Mouse (Mus musculus): ENCODE measurements around the gene Luc7l2.
"Not testable (repeated sequence)": the region's sequence is repeated elsewhere in the genome, so short reads cannot be mapped to it uniquely, and the experiment has no call there.

Gene Luc7l2

DNA sequence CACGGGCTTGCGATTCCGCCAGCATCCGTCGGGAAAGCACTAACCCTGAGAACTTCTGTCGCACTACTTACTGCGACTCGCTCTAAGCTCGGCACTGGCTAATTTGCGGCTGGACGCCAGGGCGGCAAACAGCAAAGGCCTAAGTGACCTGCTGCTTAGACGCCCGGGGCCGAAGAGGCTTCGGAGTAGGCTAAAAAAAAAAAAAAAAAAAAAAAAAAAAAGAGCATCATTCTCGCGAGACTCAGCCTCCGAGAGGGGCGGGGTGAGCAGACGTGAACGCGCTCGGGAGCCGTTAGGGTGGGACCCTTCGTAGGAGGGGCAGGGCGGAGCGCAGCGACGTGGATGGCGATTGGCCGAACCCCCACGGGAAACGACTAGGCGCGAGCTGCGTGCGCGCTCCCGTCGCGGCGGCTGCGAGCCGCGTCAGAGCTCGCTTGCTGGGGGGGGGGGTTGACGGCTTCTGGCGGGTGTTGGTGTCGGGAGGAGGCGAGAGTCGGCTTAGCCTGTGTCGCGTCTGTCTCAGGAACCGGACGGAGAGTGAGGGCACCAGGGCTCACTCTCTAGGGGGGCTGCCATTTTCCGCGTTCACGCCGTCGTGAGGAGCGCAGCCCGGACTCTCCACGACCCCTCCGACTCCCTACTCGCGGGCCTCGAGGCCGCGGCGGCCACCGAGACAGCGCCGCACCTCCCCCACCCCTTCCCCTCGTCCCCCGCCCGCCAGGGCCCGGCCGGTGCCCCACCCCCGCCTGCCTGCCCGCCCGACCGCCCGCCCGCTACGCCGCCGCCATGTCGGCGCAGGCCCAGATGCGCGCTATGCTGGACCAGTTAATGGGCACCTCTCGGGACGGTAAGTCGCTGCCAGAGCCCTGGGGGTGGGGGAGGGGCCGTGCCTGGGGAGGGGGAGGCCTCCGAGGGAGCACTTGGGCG, at the start of gene Luc7l2:
Gene Luc7l2, plus strand, starts transcription at position 273 of the 927 bp plus-strand sequence.
- DNase-seq: peak; percentile 97

DNA sequence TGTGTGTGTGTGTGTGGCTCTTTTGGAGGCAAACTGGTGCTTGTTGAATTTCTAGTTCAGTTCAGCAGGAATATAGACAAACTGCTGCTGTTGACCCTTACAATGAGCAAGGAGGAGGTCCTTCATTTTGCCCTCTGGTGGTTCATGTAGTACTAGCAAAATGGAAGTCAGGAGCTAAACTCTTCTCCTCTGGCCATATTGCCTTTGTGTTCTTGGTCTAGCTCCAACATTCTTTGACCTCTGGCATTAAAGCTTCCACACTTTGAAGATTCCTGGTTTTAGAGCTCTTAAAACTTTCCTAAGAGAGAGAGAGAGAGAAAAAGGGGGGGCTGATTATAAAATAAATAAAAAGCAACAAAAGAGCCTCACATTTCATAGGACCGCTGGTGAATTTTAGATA, 39.0 kb upstream of the Luc7l2 start:
- no peak for DNase-seq

DNA sequence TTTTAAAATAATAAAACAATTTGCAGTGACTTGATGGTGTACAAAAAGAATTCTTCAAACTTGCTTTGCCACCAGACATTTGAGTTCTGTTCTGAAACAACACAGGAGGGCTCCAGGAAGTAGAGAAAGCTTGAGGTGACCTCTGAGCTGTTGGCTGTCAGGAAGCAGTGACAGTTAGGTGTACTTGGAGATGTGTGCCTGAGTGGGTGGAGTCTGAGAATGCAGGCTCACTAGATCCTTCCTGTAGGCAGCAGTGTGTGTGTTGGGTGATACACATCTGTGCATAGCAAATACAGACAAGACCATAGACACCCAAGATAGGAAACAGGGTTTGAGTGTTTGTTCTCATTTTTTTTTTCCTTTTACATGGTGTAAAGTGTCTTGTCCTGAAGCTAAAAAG, 38.3 kb upstream of the Luc7l2 start:
- DNase-seq: no peak

DNA sequence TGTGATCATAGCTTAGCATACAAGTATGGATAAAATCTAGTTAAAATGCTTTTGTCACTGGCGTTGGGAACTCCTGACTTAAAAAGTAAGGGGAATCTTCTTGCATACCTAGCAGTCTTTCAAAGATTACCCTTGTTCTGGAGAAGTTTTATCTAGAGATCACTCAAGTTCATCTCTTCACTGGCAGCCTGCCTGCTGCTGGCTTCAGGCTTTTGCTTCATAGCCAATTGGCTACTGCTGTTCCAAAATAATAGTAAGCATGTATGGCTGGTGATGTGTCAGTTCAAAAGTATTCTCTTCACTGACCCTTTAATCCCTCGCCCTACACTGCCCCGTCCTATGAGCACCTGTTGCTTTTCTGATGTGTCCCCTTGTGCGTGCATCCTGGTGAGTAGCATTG, 35.9 kb upstream of the Luc7l2 start:
- no peak for DNase-seq

DNA sequence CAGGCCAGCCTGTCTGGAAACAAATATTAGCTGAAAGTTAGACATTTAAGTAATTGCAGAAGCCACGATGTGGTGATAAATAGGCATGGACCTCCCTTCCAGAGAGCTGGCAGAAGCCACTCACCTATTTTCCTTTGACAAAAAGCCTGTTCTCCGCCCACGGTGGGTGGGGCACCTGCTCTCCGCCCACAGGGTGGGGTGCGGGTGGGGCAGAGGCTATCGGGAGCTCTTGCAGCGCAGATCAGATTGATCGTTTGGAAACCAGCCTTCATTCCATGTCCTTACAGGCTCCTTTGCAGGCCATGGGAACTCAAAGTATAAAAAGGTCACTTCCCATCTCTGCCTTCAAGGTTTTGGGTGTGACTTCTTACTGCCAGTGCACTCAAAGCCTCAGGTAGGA, 27.3 kb upstream of the Luc7l2 start:
- DNase-seq: no peak

DNA sequence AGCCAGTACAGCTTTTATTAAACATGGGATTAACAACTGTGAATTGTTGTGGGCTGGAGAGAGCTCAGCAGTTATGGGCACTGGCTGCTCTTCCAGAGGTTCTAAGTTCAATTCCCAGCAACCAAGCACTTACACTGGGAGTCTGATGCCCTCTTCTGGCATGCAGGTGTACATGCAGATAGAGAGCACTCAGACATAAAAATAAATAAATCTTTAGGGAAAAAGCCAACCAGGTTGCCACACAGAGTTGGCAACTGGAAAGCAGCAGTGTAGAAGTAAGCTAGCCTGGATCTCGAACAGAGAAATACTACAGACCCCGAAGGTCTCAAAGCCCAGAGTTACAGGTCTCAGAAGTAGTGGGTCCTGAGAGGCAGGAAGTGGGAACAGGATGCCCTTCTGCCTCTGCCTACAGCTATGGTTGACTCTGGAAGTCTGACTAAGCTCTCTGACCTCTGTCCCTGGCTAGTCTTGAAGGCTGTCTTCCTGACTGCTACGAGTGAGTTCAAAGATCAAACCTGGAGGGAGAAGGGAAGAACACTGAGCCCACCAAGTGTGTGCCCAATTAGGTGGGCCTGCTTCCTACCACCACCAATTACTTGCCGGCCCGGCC, 19.8 kb upstream of the Luc7l2 start:
- peak; percentile 36 to 49 for DNase-seq

DNA sequence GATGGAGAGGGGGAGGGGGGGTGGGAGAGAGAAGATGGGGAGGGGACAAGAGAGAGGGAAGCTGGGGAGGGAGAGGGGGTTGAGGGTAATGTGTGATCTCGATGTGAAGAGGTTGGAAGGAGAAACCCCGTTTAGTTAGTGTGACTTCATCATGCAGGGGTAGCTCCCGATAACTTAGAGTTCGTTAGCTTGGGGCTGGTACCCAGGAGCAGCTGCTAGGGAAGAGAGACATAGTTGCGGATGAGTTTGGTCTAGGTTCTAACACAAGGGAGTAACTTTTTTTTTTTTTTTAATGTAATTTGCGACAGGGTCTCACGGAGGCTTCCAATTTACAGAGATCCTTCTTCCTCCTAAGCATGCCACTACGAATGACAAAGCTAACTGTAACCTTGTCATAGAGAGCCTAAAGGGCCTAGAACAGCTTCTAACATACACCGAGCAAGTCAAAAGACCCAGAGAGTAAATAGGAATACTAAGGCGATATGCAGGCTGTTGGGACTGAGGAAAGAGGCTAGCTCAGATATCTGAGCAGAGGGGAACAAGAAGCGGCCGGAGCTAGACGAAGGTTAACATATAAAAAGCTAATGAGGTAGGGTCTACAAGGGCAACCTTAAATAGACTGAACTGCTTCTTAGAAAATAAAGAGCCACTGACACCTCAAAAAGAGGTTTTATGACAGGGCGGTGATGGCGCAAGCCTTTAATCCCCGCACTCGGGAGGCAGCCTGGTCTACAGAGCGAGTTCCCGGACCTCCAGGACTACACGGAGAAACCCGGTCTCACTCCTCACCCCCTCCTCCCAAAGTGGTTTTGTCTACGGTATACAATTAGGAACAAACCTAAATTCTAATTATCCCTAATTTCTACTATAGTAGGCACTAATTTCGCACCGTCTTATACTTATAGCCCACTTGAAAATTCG, 18.4 kb upstream of the Luc7l2 start:
- DNase-seq: peak; percentile 56 to 60

DNA sequence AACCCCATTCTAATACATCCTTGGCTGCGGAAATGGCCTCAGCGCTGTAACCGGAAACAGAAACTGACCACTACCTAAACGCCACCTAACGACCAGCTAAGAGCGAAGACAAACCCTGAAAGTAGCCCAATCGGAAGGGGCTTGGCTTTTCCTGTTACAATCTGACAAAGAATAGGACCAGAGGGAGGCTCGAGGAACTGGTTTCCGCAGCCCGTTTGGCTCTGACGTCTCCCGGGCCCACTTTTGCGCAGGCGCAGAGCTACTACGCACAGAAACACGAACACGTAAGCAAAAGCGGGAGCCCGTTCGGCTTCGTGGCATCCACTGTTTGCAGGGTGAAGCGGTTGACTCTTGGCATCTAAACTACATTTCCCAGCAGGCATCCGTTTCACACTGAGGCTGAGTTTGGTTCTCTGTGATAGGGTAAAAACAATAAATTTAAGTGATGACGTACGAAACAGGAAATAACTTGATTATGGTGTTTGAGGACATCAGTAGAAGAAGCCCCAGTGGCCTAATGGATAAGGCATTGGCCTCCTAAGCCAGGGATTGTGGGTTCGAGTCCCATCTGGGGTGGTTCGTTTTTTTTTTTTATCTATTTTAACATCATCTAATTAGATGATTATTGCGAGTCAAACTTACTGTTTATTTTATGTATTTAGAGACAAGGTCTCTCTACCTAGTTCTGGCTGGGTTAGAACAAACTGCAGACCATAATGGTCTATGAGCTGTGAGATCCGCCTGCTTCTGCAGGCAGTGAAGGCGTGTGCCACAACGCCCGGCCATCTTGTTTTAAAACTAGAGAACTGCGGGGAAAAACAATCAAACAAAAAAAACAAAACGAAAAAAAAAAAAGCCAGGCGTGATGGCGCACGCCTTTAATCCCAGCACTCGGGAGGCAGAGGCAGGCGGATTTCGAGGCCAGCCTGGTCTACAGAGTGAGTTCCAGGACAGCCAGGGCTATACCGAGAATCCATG, 17.4 kb upstream of the Luc7l2 start, which contains the start of gene Fmc1:
Gene Fmc1, plus strand, starts transcription at position 75 of the 978 bp plus-strand sequence.
- peak; percentile 93 to 94 for DNase-seq

DNA sequence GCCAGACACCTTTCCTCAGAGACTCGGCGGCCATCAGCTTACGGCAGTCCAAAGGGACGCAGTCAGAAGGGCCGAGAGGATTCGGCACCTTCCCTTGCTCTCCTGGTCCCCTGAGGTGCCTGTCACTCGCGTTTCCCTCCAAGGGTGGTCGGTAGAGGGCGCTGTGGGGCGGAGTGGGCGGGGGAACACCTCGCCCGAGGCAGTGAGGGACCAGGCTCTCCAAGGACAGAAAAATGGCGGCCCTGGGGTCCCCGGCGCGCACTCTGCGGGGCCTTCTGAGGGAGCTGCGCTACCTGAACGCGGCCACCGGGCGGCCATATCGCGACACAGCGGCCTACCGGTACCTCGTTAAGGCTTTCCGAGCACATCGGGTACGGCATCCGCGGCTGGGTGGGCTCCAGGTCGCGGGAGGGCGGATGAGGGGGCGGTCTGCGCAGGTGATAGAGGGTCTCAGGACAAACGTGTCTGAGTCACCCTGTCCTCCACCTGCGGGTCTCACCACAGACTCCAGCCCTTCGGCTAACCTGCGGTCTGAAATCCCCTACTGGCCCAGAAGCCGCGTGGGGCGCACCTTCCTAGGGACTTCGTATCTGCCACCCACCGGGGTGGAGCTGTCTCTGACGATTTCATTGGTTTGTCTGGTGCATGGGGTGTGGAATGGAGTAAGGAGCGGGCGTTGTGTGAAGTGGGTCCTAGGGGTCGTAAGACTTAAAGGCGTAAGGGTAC, 16.3 kb upstream of the Luc7l2 start:
- peak; percentile 100 for DNase-seq

DNA sequence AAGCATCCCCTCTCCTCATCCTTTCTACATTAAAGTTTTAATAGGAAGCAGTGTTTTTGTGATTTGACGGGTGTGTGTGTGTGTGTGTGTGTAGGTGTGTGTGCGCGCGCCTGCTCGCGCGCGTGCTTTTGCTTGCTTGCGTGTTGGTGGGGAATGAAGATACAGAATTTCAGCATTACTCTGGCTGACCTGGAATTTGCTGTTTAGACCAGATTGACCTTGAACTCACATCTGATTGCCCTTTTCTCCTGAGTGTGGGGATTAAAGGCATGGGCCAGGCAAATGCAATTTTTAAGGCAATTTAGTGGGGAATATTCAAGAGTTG, 15.8 kb upstream of the Luc7l2 start:
- no peak for DNase-seq

DNA sequence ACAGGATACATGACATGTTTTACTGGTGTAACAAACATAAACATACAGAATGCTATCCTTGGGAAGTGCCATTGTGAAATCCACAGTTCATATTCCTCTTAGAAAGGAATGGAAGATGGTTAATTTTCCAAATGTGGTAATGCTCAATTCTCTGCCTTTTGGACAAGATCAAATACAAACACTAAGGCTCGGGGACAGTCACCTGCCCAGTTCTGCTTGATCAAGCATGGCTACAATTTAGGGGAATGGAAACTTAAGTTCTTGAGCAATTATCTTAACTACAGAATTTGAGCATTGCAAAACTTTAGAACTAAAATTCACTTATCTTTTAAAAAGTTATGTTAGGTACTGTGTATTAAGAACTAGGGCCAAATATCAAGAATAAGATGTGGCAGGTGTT, 15.3 kb upstream of the Luc7l2 start:
- DNase-seq: peak in 1 of 2 experiments; percentile 11

DNA sequence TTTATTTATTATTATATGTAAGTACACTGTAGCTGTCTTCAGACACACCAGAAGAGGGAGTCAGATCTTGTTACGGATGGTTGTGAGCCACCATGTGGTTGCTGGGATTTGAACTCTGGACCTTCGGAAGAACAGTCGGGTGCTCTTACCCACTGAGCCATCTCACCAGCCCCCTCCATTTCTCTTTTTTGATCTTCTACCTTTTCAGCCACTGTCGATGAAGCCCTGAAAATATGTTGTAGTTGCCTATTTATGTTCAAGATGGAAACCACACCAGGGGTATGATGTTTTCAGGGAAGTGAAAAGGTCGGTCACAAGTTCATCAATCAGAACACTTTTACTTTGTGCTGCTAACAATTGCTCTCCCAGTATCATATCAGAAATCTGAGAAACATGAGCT, 7.0 kb upstream of the Luc7l2 start:
- DNase-seq: not testable (repeated sequence)

DNA sequence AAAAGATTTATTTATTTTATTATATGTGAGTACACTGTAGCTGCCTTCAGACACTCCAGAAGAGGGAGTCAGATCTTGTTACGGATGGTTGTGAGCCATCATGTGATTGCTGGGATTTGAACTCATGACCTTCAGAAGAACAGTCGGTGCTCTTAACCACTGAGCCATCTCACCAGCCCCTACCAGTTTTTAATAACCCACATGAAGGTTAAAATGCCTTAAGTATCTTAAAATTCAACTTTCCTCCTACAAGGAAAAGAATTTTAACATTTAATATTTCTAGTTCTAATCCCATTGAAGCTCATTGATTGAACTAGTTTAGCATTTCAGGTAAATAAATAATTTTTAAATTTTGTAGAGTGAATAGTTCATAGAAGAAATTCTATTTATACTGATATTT, 4.1 kb upstream of the Luc7l2 start:
- not testable (repeated sequence) for DNase-seq

DNA sequence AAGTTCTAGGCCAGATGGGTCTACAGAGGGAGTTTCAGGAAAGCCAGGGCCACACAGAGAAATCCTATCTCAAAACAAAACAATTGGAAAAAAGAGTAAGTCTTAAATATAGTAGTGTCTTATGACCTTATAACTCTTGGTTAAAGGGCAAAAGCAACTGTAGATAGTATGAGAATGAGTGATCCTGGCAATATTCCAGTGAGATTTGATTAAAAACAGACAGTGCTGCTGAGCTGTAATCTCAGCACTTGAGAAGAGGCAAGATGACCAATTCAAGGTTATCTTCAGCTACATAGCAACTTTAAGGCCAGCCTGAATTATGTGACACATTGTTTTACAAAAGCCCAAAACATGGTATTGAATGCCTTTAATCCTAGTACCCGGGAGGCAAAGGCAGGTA, 3.4 kb upstream of the Luc7l2 start:
- DNase-seq: no peak

DNA sequence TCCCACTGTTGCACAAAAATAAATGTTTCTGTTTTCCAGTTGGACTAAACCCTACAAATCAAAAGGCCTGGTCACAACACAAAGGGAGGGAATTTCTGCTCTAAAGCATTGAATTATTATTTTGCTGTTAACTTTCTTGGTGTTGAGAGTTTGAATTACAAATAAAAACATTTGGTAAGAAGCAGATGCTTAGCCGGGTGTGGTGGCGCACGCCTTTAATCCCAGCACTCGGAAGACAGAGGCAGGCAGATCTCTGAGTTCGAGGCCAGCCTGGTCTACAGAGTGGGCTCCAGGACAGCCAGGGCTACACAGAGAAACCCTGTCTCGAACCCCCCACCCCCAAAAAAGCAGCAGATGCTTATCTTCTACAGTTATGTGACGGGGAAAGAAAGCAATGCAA, 2.5 kb upstream of the Luc7l2 start:
- DNase-seq: not testable (repeated sequence)

DNA sequence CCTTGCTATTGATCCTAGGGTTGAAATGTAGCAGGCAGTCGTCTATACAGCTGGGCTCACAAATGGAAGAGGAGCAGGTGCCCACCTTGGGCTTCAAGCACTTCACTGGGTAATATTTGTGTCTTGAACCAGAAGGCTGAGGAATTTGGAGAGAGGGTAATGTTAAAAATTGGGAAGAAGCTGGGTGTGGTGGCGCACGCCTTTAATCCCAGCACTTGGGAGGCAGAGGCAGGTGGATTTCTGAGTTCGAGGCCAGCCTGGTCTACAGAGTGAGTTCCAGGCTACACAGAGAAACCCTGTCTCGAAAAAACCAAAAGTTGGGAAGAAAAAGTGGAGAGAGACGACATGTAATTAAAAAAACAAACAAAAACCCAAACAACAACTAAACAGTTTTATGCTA, 1.3 kb upstream of the Luc7l2 start:
- DNase-seq: not testable (repeated sequence)

DNA sequence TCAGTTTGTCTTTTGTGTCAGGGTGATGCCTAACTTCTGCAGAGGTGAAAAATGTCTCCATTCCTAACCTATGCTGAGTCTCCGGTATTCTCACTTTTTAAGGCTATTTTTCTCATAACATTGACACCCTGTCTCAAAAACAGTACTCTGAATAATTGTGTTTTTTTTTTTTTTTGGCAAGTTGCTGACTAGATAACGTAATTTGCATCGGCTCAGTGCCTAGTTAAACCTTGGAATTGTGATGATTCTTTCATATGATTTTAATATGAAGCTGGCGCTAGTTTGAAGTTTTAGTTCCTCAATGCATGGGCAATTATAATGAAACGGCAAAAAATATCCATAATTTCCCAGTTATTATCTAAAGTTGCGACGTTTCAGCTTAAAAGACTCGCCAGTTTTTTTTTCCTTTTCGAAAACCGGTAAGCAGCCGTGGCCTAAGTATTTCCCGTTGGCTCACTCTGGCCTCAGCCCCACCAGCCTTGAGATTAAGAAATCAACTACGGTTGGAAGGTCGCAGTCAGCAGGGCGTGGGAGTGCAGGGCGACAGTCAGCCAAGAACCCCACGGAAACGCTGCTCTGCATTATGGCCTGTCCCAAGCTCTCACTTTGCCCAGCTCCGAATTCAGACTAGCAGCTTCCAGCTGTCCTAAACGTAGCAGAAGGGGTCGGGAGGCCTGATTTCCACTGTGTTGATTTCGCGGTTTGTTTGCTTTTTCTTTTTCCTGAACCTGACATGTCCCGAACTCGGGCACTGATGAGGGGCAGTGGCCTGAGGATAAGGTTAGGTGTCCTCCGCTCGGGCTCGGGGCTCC, 678 bp upstream of the Luc7l2 start:
- no peak for DNase-seq

DNA sequence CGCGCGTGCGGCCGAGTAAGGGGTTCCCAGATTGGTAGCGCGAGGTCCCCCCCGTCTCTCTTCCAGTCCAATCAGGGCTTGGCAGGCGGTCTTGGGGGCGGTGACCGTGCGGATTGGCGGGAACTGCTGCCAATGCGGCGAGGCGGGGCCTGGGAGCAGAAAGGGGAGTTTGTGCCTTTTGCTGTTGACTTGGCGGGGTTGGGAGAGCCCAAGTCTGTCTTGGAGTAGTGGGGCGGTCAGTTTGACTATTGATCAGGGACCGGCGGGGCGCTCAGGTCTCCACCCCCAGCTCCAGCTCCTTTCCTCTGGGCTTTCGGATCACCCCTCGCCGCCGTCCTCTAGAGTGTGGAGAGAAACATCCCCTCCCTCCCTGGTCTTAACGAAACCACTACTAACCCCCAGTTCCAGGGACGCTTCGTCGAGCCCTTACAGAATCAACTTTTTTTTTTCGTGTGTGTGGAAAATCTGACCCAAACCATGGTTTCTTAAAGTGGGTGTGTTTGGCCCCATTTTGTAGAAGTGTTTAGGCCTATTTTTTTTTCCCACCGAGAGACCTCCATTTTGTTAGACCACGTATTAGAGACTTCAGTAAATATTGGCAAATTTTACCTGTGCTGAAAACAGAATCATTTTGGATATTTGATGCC, 978 bp downstream of the Luc7l2 start:
- DNase-seq: peak; percentile 96 to 97

DNA sequence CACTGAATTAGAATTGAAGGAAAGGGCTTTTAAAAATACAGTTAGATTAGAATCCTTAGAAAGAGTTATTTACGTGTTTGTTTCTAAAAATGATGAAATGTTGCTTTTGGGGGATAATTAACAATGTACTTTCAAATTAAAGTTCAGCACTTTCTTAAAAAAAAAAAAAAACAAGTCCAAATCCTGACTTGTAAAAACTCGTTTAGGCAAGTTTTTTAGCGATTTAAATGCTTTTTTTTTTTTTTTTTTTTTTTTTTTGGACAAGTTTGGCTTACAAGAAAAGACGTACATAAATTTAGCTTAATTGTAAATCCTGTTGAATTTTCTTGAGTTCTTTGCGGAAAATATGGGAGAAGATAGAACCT, 1.5 kb downstream of the Luc7l2 start:
- DNase-seq: no peak

DNA sequence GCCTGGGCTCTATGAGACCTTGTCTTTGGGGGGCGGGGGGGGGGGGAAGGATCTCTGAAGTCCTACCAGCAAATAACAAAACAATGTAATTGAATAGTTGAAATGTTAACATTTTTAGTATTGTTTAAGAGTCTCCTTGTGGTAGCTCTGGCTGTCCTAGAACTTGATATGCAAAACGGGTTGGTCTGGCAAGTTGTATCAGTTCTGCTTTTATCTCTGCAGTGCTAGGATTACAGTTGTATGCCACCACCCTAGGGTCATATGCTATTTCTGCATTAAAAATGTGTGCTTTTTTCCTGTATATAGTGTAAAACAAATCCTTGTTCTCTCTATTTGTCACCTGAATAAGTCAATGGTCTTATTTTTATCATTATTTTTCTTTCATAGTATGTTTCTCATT, 25.0 kb downstream of the Luc7l2 start:
- peak; percentile 39 to 55 for DNase-seq

Data from B cell, adult 2 months (primary cell).